Mouse (Mus musculus) left cerebral cortex, adult 8-10 months (tissue): ENCODE data around the gene Tex2. TPM values are rescaled to one million over a fixed set of nuclear protein-coding genes. Genes with fewer than 3 reads are reported as not detected.

Source experiments
- DNase-seq, 2 experiments: peaks; one replicate each; pipeline ENCODE4 v3.0.0; 2022; ENCODE audit warnings: low spot score in 2 of 2
- total RNA-seq, 4 experiments: library from RNA; stranded (reverse); gene quantifications; 2 replicates each; pipeline ENCODE4 v1.2.4; 2022

Tex2 gene
- total RNA-seq, 4 experiments from 2014 or later, result 112 to 137 (median 119) TPM

DNA sequence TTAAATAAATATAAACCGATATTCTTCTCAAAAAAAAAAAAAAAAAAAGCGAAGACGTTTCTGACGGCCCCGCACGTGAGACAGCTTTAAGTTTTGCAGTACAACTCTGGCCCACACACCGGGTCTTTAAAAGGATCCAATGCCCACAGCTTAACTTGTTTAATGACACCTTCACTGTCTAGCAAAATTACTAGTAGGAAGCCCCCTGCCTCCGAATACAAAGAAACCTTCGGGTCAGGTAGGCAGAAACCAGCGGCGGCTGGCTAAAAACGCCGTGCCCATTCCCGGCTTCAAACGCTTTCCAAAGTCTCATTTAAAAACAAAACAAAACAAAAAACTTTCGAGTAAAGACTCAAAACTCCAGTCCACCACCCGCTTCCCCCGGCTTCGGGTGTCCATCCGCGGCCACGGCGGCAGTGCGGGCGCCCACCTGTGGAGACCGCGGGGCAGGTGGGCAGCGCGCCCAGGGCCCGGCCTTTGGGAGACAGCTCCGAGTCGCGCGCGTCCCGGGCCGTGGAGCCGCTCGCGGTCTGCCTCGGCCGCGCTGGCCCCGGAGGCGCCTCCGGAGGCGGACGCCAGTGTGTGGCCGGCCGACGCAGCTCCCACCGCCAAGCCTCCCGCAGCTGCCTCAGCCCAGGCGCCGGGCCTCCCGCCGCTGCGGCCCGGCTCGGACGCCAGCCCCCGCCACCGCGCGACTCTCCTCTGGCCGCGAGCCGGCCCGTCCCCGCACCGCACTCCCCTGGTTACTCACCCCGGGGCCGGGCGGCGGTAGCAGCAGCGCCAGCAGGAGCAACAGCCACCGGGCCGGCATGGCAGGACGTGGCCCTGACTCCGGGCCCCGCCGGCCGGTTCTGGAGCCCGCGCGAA is 126.1 kb downstream of the Tex2 start:
- no peak for DNase-seq

DNA sequence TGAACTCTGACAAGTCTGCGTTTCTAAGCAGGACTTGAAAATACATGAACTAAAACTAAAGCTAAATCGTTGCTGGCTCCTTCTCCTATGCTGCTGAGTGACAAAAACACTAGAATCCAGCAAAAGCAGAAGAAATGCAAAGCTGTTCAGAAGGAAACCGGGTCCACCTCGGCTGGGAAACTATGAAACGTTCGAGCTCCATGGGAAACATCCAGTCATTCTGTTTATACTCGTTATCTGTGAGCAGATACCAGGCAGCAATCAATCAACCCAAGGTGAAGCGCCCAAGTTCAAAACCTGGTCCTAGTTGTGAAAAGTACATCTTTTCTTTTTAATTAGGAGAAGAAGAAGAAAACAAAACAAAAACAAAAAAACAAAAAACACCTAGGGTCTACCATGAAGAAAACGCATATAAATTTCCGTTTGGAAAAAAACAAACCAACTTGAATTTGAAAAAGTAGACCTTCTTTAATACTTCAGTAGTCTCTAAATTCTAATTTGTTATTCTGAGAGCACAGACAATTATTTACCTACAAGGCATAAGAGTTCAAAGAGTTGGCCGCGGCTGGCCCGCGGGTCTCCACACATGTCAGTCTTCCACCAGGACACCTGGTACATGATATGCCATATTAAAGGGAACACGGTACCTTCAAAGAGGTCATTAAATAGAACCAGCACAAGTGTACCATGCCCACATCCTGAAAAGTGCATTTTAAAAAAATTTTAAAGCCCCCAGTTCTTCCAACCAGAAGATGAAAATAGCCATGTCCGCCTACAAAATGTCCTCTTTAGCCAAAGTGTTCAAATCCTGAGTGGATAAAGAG is 127.0 kb downstream of the Tex2 start:
- DNase-seq, result no peak

DNA sequence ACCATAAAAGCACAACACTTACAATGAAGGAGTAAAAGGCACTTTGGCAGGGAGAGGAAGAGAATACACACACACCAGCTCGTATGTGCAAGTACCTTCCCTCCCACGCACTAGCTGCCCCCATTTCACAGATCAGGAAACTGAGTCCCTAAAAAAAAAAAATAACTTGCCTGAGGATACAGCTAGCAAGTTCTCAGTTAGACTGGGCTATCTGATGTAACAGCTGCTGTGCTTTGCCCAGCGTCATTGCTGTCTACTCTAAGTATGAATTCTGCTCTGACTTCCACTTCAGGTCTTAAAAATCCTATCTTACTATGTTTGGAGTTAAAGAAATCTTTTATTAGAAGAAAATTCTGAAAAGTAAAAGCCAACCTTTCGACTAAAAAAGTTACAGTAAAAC is 127.6 kb downstream of the Tex2 start:
- DNase-seq, result no peak

DNA sequence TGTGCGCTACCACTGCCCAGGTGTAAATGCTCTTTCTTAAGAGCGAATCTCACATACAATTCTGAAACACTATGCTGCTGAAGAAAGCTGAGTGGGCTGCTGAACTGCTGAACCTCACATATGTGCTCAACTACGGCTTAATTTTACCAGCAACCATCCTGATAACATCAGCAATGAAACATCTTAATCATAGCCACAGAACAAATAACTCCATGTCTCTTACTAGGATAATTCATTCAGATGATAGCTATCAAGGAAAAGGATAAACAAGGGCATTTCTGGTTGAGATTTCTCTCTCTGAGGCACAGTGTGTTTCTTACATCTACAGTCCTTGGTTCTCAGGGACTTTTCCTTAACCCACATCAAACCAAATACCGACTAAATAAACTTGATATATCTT is 128.3 kb downstream of the Tex2 start:
- no peak for DNase-seq

DNA sequence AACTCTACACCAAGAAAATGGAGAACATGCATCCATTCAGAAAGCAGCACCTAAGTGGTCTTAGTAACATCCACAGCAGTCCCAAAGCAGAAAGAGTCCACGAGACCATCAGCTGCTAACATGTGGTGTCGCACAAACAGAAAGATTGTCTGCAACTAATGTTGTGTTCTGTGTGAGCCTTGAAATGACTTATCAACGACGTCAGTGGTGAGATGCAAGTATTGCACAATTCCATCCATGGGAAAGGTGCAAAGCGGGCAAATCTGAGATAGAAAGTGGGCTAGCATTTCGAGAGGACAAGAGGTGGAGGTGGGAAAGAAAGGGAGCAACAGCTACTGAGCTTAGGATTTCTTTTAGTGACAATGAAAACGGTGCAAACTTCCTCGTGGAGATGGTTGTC is 130.4 kb downstream of the Tex2 start:
- DNase-seq, result no peak

DNA sequence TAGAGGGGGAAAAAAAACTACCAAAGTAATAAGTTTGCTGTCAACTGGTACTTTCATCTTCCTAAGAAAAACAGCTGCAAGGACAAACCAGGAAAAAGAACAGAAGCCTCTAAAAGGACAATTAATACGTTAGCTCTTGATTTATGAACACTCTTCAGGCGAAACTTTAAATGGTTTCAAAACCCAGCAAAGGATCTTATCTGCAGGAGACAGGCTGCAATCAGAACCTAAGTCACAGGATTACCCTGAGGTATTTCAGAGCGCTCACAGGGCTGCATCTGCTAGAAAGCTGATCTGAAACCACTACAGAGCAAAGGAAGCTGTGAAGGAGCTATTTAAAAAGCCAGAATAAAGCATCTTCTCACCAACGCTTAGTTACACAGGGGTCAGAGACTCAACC is 131.6 kb downstream of the Tex2 start:
- no peak for DNase-seq

DNA sequence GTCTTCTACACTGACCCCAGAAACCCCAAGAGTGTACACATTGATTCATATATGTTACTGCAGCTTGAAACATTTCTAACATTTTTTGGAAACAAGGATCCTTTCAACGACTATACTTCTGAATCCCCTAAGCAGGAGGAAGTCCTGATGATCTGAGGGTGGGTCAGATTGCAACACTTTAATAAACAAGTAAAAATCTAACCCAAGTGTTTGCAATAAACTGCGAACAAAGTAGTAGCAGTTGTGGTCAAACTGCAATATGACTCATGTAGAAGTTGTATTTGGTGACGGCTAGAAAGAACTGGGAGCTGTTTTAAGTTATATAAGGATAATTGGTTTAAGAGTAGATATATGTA is 132.7 kb downstream of the Tex2 start:
- no peak for DNase-seq

DNA sequence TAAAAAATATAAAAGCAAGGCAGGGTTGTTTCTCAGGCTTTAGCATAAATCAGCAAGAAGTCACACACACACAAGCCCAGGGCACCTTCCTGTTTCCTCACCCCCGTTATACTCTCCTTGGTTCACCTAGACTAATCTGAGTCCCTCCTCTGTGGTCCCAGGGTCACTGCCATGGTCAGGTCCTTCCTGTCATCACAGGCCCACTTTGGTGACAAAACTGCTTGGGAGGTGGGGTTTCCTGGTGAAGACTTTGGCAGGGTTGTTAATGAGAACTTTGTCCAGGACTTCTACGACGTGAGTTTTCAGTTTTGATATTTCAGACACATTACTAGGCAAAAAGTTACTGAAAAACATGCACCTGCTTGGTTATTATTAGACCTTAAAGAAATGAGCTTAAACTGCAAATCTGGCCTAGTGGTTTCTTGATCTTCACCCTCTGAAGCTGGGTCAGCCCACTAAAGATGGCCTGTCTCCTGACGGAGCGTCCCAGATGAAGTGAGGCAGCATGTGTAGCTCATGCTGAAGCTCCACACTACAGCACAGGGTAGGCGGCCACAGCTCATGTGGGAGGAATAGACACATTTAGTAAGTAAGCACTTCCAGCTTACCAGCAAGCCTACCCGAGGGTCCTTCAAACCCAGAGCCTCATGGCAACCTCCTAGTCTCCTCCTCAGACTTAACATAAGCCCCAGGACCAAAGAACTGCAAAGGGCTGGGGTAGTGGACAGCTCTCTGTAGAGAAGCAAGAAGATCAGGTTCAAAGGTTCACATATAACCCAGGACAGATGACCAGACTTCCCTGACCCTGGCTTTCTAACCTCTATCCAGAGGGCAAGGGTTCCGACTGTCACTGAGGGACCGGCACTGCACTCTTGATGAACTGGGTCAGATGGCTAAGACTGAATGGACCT is 133.3 kb downstream of the Tex2 start:
- DNase-seq, result no peak

DNA sequence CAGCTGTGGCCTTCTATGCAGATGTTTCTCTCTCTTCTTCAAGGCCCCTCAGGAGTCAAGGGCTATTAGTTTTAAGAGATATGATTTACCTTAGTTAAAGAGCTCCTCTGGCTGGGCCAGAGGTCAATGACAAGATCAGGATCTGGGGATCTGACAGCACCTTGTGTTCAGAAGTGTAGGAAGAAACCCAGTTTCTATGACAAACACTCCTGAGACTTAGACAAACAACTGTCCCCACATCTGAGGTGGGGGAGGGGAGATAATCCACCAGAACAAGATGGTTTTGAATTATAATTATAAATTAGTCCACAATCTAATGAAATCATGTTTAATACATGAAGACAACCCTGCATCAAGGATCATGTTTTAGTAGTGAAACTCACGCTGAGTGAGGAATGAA is 134.5 kb downstream of the Tex2 start:
- DNase-seq, result no peak

DNA sequence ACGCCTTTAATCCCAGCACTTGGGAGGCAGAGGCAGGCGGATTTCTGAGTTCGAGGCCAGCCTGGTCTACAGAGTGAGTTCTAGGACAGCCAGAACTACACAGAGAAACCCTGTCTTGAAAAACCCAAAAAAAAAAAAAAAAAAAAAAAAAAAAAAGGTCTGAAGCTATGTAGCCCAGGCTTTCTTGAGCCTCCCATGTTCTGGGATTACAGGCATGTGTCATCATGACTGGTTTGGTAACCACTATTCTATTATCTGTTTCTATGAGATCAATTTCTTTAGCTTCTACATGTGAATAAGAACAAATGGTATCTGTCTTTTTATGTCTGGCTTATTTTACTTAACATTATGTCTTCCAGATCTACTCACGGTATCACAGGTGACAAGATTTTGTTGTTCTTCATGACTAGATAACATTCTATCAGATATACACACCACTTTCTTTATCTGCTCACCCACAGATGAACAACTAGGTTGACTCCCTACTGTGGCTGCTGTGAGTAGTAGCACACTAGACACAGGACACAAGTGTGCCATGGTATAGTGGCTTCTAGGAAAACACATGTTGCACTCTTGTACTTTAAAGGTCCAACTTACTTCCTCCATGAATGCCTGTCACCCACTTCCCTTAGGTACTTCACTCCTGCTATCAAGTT is 135.6 kb downstream of the Tex2 start:
- DNase-seq, result no peak

DNA sequence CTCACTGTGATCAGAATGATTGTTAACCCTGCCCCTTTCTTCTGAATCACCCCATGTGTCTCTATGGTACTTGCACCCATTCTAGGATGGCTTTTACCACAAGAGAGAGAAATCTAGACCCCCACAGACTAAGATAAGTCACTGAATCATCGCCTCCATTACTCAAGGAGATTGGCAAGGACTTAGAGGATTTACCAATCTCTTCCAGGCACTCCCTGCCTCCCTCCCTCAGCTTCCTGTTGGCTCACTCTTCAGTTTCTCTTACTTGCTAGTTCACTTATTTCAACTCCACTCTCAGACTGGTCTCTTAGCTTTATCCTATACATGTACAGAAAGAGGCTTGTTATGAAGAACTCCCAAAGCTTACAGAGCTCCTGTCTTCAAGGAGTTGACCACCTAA is 137.9 kb downstream of the Tex2 start:
- no peak for DNase-seq

DNA sequence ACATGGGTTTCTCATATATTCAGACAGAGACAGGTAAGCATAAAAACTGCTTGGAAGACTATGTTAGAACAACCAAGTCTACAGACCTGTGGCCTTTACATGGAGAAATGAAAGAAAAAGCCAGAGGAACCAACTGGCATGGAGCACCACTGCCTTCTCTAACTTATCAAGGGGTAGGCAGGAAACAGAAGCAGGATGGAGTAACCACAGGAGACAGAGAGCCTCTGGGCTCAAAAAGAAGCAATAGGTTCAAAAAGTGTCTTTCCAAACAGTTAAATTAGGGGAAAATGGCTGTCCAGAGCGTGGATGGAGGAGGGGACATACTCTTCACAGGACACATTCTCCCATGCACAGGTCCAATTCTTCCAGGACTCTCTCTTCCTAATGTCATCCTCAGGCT is 141.6 kb downstream of the Tex2 start:
- DNase-seq, result no peak

DNA sequence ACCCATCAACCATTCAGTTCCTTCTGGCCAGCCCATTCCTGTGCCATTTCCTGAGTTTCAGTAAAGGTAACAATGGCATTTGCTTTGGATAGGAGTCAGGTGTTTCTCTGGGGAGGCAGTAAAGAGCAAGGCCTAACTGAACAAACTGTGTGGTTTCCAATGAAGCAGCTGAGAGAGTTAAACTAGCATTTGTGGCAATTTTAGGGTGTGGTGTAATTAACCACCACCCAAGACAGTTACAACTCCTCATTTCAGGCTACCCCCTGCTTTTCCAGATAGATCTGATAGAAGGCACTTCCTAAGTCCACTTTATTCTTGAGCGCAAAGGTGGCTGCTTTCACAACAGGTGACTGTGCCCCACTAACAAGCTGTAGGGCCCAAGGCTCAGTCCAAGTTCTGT is 144.7 kb downstream of the Tex2 start:
- DNase-seq, result no peak

DNA sequence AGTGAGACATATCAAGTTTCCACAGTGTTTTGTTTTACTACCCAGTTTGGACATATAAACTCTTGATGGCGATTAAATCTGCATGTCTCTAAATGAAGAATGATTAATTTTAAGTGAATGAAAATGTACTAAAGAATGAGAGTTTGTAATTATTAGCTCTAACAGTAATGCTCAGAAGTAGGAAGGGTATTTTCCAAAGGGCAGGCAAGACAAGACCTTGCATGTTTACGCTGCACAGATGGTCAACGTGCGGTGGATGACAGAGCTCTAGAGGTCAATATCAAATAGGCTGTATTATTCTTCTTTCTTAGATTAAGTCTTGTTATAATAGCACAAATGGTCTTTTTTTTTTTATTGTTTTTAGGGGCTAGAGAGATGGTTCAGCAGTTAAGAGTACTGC is 147.3 kb downstream of the Tex2 start:
- no peak for DNase-seq

DNA sequence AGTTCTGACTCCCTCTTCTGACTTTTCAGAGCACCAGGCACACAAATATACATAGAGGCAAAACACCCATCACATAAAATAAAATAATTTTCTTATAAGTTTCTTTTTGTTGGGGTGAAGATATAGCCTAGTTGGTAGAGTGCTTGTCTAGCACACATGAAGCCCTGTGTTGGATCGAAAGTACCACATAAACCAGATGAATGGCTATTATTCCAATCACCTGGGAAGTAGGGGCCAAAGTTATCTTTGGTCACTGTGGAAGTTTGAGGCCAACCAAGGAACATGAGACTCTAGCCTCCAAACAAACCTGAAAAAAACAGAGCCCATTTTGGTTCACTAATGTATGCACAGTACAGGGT is 147.7 kb downstream of the Tex2 start:
- no peak for DNase-seq

DNA sequence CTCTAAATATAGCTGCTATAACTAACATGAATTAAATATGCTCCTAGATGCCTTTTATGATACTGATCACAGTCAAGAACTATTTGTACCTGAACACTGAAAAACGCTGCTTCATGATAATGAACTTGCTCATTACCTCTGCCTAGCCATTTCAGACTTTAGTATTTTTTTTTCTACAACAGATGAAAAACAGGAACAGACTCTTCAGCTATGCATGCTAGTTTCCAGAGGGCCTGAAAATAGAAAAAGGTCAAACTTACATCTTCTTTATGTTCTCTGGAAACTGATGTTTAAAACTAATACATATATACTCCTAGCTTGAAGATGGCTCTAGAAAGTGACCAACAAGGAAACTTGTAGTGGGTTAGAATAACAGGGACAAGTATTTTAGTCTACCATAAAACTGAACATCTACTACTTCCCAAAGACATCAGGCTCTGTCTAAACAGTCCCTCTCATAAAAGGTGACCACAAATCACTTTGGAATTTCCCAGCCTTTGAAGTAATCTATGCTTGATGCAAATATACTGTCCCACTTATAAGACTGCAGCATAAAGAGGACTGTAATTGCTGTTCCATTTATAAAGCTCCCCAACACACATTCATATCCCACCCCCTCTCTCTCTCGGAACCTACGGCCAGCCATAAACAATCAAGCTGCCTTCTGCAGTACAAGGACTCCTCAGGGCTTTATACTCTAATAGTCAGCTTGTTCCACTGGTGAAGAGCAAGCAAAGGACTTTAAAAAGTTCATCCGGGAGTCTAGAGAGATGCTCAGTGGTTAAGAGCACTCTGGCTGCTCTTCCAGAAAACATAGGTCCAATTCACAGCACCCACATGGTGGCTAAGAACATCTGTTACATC is 148.3 kb downstream of the Tex2 start:
- no peak for DNase-seq

DNA sequence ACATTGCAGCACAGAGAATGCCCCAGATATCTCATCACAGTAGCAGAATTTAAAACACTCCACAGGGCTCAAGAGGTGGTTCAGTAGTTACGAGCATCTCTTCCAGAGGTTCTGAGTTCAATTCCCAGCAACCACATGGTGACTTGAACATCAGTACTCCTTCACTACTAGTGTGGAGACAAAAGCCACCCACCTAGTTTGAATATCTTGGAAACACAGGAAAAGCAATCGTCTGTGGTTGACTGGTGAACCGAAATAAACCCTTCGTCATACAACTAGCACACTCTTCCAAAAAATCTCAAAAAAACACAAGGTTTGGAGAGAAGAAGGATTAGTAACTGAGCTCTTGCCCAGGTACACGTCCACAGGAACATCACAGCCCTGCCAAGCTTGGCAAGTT is 149.4 kb downstream of the Tex2 start:
- no peak for DNase-seq

DNA sequence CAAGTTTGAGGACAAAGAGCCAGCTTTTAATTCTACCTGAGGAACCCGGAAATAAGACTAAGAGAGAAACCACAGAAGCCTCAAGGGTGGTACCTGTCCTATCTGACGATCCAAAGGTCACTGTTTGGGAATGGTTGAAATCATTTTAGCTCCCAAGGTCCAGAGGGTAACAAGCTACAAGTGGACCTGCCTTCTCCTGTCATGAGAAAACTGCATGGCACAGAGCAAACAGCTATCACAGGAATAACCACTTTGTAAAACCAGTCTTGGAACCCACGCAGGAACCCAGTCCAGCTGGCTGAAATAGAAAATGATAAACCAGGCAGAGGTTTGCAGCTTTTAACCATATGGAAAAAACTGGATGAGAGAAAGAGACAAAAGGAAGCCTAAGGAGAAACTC is 150.9 kb downstream of the Tex2 start:
- no peak for DNase-seq

DNA sequence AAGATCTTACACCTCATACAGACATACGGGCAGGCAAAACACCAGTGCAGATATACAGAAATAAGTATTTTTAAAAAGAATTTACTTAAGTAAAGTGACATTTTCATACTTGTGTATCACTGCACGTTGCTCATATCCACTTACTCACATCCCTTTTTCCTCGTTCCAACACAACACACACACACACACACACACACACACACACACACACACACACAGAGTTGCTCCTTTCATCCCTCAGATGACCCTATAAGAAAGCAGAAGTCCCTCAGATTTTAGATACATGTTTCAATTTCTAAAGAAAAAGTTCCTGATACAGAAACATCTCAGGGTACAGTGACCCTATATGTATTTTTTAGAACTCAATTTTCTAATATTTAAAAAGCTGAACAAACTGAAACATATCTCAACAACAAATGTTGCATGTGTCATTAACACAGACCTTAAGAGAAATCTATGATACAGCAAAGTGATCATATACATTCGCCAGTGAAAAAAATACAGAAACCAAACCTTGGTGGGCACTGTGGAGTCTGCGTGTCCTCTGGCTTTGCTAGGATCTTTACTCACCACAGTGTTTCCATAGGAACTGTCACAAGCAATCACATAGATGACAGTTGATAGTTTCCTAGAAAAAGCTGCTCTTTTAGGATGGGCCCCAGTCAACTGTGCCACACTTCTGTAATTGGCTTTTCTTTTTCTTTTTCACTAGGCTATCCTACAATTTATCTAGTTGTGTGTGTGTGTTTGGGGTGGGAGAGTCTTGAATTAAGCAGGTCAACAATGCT is 151.9 kb downstream of the Tex2 start:
- no peak for DNase-seq

DNA sequence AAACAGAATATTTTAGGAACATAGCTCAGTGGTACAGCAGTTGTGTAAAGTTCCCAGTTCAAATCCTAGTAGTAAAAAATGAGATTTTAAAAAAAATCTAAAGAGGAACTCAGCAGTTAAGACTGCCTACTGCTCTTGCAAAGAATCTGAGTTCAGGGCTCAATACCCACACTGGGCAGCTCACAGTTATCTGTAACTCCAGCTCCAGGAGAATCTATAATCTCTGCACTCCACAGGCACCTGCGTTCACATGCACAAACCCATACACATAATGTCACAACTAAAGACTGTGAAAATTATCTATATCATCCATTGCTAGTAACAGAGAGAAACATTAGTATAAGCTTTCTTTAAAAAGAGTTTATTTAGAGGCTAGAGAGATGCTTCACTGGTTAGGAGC is 152.6 kb downstream of the Tex2 start:
- DNase-seq, result no peak
